Mouse (Mus musculus) kidney, adult 2 months (tissue): ENCODE measurements around the gene Atp6v1c2.

Source experiments
- CTCF ChIP-seq: fragments of 200-500 bp; conservative IDR thresholded peaks from 2 replicates; pipeline ENCODE4 v1.5.1; 2011; ENCODE audit warnings: low read depth, mild to moderate bottlenecking, control low read depth, low read length, moderate library complexity, mixed read lengths; ENCODE audit not compliant: insufficient read depth, insufficient read length
- POLR2A ChIP-seq: fragments of 200-500 bp; IDR thresholded peaks from one replicate; pipeline ENCODE4 v1.6.1; 2011; ENCODE audit warnings: low read depth, low read length, control low read depth

GRCm38 (mm10) chr12:17239428-17239688, 89.8 kb downstream of the Atp6v1c2 start:
- TF ChIP-seq POLR2A: no peak
- no peak for TF ChIP-seq CTCF
